Mouse (Mus musculus) G1E (cell line): ENCODE measurements around the gene Ddx18.

ENCODE experiments used
- CTCF ChIP-seq: IDR thresholded peaks from 2 replicates; pipeline ENCODE4 v1.5.1; 2012; ENCODE audit warnings: low read depth, low read length, inconsistent platforms, mixed read lengths
- POLR2AphosphoS5 ChIP-seq: IDR thresholded peaks from 2 replicates; pipeline ENCODE4 v1.6.1; 2012; ENCODE audit warnings: low read depth, low read length, inconsistent platforms; ENCODE audit not compliant: insufficient replicate concordance

DNA sequence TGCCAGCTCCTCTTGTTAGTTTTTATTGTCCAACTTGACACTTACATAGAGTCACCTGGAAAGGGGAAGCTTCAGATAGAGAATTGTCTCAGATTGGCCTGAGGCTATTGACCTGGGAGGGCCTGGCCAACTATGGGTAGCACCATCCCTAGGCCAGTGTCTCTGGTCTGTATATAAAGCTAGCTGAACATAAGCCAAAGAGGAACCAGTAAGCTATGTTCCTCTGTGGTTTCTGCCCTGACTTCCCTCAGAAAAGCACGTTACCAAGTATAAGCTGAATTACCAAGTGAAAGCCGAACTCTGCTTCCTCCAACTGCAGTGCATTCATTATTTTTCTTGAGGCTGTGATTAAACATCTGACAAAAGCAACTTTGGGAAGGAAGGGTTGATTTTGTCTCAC lies 59.1 kb downstream of the Ddx18 start:
- TF ChIP-seq CTCF: no peak
- TF ChIP-seq POLR2AphosphoS5: no peak
